Mouse (Mus musculus): ENCODE results near the gene Hoxd9. TPM values are rescaled to one million over a fixed set of nuclear protein-coding genes. Genes with fewer than 3 reads are reported as not detected.
A peak's percentile ranks its signal among the peaks of the same experiment; 100 is the strongest.

The Hoxd9 gene
- polyA plus RNA-seq (2015; fragmentation: Nextera tagmentation; extraction: Ambion mirVana), result not detected in 2 replicates

DNA sequence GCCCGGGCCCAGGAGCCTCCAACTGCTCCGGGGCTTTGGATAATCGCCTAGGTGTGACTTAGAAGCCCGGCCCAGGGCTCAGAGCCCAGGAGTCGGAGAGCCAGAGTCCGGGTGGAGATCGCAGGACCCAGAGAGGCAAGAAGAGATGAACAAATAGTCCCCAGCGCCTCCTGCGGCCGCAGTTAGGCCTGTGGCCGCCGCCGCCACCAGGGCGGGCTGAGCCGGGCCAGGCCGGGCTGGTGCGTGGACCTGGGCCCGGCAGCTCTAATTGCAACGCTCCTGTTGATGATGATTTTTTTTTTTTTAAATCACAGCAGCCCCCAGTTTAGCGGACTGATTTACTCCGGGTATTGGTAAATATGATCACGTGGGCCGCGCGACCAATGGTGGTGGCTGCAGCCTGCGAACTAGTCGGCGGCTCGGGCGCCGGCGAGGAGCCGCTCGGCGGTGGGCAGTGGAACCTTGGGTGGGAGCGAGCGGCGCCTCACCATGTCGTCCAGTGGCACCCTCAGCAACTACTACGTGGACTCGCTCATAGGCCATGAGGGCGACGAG is at the start of gene Hoxd9:
Gene Hoxd9 (plus strand): TSS at position 161 of the 555 bp plus-strand sequence.
- Histone ChIP-seq H3K4me1 (ENCODE audit: control insufficient read depth, insufficient read depth, low read length) (peaks cover 4% of the 10 kb centered on the region), H3K4me2 (ENCODE audit: low read length) (peak within 1 kb of the TSS; percentile 43), H3K27ac (ENCODE audit: low read length) (no peak within 1 kb of the TSS), H3K9me3 (replicated peaks; ENCODE audit: control insufficient read depth, low read length, poor library complexity, severe bottlenecking) (no peaks in the 10 kb centered on the region), H3K4me3 (ENCODE audit: low read depth, low read length) (peak within 1 kb of the TSS; percentile 13), H3K27me3 (ENCODE audit: control insufficient read depth, insufficient read depth, low read depth, low read length) (peaks cover 73% of the 10 kb centered on the region), H3K36me3 (ENCODE audit: control insufficient read depth, insufficient read depth, low read length) (no peaks in the 10 kb centered on the region), H3K9ac (ENCODE audit: low read depth, low read length) (no peak within 1 kb of the TSS)
- no peak for ATAC-seq
- WGBS, result 1% methylated on average over 43 of the region's 43 CpGs

- WGBS, result 37% methylated on average over 2 of the region's 2 CpGs
- no peak for ATAC-seq
Measured at GRCm38 (mm10) chr2:74652996-74653340, 44.6 kb upstream of the Hoxd9 start.

DNA sequence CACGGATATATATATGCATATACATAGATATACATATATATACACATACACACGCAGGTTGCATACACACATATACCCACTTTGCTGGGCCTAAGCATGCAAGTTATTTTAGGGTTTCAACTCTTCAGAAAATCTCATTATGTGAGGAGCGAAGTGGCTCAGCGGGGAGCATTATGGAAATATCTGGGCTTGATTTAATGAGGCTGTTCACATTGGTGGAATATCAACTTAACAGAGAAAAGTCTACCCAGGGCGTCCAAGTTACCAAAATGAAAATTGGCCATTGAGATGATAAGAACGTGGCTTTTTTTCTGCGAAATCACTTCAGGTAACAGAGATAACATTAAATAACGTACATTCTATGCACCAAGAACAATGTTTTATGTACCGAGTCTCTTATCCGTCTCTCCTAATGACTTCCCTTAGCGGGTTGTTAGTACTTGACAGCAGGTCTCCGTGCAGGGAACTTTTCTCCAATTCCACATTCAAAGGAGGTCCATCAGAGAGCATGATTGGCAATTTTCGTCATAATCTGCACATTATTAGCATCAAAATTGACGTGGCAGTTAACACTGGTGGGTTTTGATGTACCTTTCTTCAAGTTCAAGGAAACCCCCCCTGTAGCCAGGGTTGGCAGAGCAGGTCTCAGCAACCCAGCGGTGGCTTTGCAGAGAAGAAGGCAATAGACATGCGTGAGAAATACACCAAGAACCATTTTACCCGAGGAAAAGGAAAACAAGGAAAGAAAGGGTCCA is 43.6 kb upstream of the Hoxd9 start:
- Histone ChIP-seq H3K4me3 (ENCODE audit: low read depth, low read length) (no peak overlapping the region), H3K4me2 (ENCODE audit: low read length) (no peak overlapping the region), H3K9me3 (replicated peaks; ENCODE audit: control insufficient read depth, low read length, poor library complexity, severe bottlenecking) (no peaks in the 10 kb centered on the region), H3K27me3 (ENCODE audit: control insufficient read depth, insufficient read depth, low read depth, low read length) (peaks cover 47% of the 10 kb centered on the region), H3K9ac (ENCODE audit: low read depth, low read length) (no peak overlapping the region), H3K36me3 (ENCODE audit: control insufficient read depth, insufficient read depth, low read length) (no peaks in the 10 kb centered on the region), H3K27ac (ENCODE audit: low read length) (no peak overlapping the region), H3K4me1 (ENCODE audit: control insufficient read depth, insufficient read depth, low read length) (peaks cover 6% of the 10 kb centered on the region)
- 10% methylated on average over 17 of the region's 17 CpGs for WGBS
- no peak for ATAC-seq

More at GRCm38 (mm10) chr2:74652996-74653340, 44.6 kb upstream of the Hoxd9 start:
- Histone ChIP-seq H3K27ac (ENCODE audit: low read length) (no peak overlapping the region), H3K36me3 (ENCODE audit: control insufficient read depth, insufficient read depth, low read length) (no peaks in the 10 kb centered on the region), H3K9ac (ENCODE audit: low read depth, low read length) (no peak overlapping the region), H3K27me3 (ENCODE audit: control insufficient read depth, insufficient read depth, low read depth, low read length) (peaks cover 52% of the 10 kb centered on the region), H3K4me3 (ENCODE audit: low read depth, low read length) (no peak overlapping the region), H3K4me1 (ENCODE audit: control insufficient read depth, insufficient read depth, low read length) (peaks cover 6% of the 10 kb centered on the region), H3K4me2 (ENCODE audit: low read length) (no peak overlapping the region), H3K9me3 (replicated peaks; ENCODE audit: control insufficient read depth, low read length, poor library complexity, severe bottlenecking) (no peaks in the 10 kb centered on the region)

GRCm38 (mm10) chr2:74654743-74655419 is 42.6 kb upstream of the Hoxd9 start:
- peaks cover 6% of the 10 kb centered on the region for H3K4me1 ChIP-seq (ENCODE audit: control insufficient read depth, insufficient read depth, low read length)
- H3K27me3 ChIP-seq (ENCODE audit: control insufficient read depth, insufficient read depth, low read depth, low read length), result peaks cover 43% of the 10 kb centered on the region
- no peaks in the 10 kb centered on the region for H3K36me3 ChIP-seq (ENCODE audit: control insufficient read depth, insufficient read depth, low read length)
- no peak overlapping the region for H3K9ac ChIP-seq (ENCODE audit: low read depth, low read length)
- H3K4me2 ChIP-seq (ENCODE audit: low read length), result no peak overlapping the region
- ATAC-seq, result no peak
- H3K4me3 ChIP-seq (ENCODE audit: low read depth, low read length), result no peak overlapping the region
- 2% methylated on average over 20 of the region's 20 CpGs for WGBS
- H3K27ac ChIP-seq (ENCODE audit: low read length), result no peak overlapping the region
- H3K9me3 ChIP-seq (replicated peaks; ENCODE audit: control insufficient read depth, low read length, poor library complexity, severe bottlenecking), result no peaks in the 10 kb centered on the region

DNA sequence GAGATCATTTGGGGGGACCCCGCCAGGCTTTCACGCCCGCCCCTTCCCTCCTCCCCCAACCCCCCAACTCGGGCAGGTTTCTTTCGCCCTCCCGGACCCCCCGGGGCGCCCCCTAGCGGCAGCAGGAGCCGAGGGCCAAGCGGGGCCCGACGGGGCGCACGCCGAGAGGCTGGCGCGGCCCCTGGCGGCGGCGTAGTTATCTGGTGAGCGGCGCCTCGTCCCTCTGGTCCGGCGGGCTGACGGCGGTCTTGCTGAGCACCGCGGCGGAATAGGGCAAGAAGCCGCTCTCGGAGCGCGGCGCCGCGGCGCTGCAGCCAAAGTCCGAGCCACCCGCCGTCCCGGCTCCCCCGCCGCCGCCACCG is 42.1 kb upstream of the Hoxd9 start:
- H3K9me3 ChIP-seq (replicated peaks; ENCODE audit: control insufficient read depth, low read length, poor library complexity, severe bottlenecking), result no peaks in the 10 kb centered on the region
- peak overlapping the region; percentile 30 for H3K4me3 ChIP-seq (ENCODE audit: low read depth, low read length)
- no peak for ATAC-seq
- no peak overlapping the region for H3K27ac ChIP-seq (ENCODE audit: low read length)
- peak overlapping the region; percentile 33 for H3K9ac ChIP-seq (ENCODE audit: low read depth, low read length)
- peaks cover 38% of the 10 kb centered on the region for H3K27me3 ChIP-seq (ENCODE audit: control insufficient read depth, insufficient read depth, low read depth, low read length)
- H3K4me2 ChIP-seq (ENCODE audit: low read length), result peak overlapping the region; percentile 51
- WGBS, result under 1% methylated on average over 40 of the region's 47 CpGs
- no peaks in the 10 kb centered on the region for H3K36me3 ChIP-seq (ENCODE audit: control insufficient read depth, insufficient read depth, low read length)
- peaks cover 6% of the 10 kb centered on the region for H3K4me1 ChIP-seq (ENCODE audit: control insufficient read depth, insufficient read depth, low read length)

- ATAC-seq, result peak; percentile 39; the same call in 1 of the 2 replicates
- 1% methylated on average over 57 of the region's 69 CpGs for WGBS
Measured at GRCm38 (mm10) chr2:74655821-74656631, 41.5 kb upstream of the Hoxd9 start.

DNA sequence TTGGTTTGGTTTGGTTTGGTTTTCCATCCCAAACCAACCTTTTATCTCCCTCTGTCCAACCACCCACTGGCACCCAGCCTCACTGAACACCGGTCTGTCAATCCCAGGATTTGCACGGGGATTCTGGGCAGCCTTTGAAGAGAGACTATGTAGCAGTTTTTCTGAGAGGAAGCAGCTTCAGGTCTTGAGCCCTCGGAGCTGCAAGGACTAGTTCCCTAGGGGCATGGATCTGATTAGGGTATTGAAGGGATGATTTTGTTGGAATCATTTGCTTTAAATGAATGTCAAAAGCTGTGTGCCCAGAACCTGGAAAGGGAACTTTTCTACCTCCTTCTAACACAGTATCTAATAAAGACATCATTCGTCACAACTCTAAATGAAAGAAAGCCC is 40.9 kb upstream of the Hoxd9 start:
- no peak overlapping the region for H3K4me3 ChIP-seq (ENCODE audit: low read depth, low read length)
- no peak overlapping the region for H3K9ac ChIP-seq (ENCODE audit: low read depth, low read length)
- peaks cover 7% of the 10 kb centered on the region for H3K4me1 ChIP-seq (ENCODE audit: control insufficient read depth, insufficient read depth, low read length)
- no peaks in the 10 kb centered on the region for H3K9me3 ChIP-seq (replicated peaks; ENCODE audit: control insufficient read depth, low read length, poor library complexity, severe bottlenecking)
- H3K27ac ChIP-seq (ENCODE audit: low read length), result no peak overlapping the region
- no peaks in the 10 kb centered on the region for H3K36me3 ChIP-seq (ENCODE audit: control insufficient read depth, insufficient read depth, low read length)
- H3K27me3 ChIP-seq (ENCODE audit: control insufficient read depth, insufficient read depth, low read depth, low read length), result peaks cover 44% of the 10 kb centered on the region
- H3K4me2 ChIP-seq (ENCODE audit: low read length), result no peak overlapping the region
- no peak for ATAC-seq
- under 1% methylated on average over 4 of the region's 4 CpGs for WGBS

More at GRCm38 (mm10) chr2:74655821-74656631, 41.5 kb upstream of the Hoxd9 start:
- Histone ChIP-seq H3K27me3 (ENCODE audit: control insufficient read depth, insufficient read depth, low read depth, low read length) (peaks cover 38% of the 10 kb centered on the region), H3K9me3 (replicated peaks; ENCODE audit: control insufficient read depth, low read length, poor library complexity, severe bottlenecking) (no peaks in the 10 kb centered on the region), H3K4me2 (ENCODE audit: low read length) (peak overlapping the region; percentile 51), H3K4me1 (ENCODE audit: control insufficient read depth, insufficient read depth, low read length) (peaks cover 6% of the 10 kb centered on the region), H3K9ac (ENCODE audit: low read depth, low read length) (peak overlapping the region; percentile 33), H3K4me3 (ENCODE audit: low read depth, low read length) (peak overlapping the region; percentile 30), H3K27ac (ENCODE audit: low read length) (no peak overlapping the region), H3K36me3 (ENCODE audit: control insufficient read depth, insufficient read depth, low read length) (no peaks in the 10 kb centered on the region)

GRCm38 (mm10) chr2:74657251-74658023 is 40.1 kb upstream of the Hoxd9 start:
- no peak overlapping the region for H3K9ac ChIP-seq (ENCODE audit: low read depth, low read length)
- H3K4me1 ChIP-seq (ENCODE audit: control insufficient read depth, insufficient read depth, low read length), result peaks cover 8% of the 10 kb centered on the region
- H3K36me3 ChIP-seq (ENCODE audit: control insufficient read depth, insufficient read depth, low read length), result no peaks in the 10 kb centered on the region
- H3K4me2 ChIP-seq (ENCODE audit: low read length), result no peak overlapping the region
- H3K9me3 ChIP-seq (replicated peaks; ENCODE audit: control insufficient read depth, low read length, poor library complexity, severe bottlenecking), result no peaks in the 10 kb centered on the region
- ATAC-seq, result no peak
- 2% methylated on average over 62 of the region's 62 CpGs for WGBS
- peaks cover 44% of the 10 kb centered on the region for H3K27me3 ChIP-seq (ENCODE audit: control insufficient read depth, insufficient read depth, low read depth, low read length)
- H3K27ac ChIP-seq (ENCODE audit: low read length), result no peak overlapping the region
- no peak overlapping the region for H3K4me3 ChIP-seq (ENCODE audit: low read depth, low read length)
